Mouse (Mus musculus): ENCODE results near the gene Bzw2. TPM values are rescaled to one million over a fixed set of nuclear protein-coding genes. Genes with fewer than 3 reads are reported as not detected.
A peak's percentile ranks its signal among the peaks of the same experiment; 100 is the strongest.

The Bzw2 gene
- total RNA-seq, 2 experiments from 2014 or later: 18.3 to 19.4 TPM

DNA sequence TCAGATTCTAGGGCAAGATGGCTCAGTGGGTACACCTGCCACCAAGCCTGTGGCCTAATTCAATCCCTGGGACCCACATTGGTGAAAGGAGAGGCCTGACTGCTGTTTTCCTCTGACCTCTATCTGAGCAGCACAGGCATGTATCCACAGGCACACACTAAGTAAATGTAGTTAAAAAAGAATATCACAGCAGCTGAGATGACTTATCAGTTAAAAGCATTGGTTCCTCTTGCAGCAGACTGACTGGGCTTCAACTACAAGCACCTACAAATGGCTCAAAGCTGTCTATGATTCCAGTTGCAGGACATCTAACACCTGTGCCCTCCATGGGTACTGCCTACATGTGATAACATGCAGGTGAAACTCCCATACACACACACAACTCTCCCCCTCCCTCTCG is 69.1 kb downstream of the Bzw2 start:
- no peak for ATAC-seq (replicated peaks; ENCODE audit: low FRiP score, poor library complexity, severe bottlenecking)

DNA sequence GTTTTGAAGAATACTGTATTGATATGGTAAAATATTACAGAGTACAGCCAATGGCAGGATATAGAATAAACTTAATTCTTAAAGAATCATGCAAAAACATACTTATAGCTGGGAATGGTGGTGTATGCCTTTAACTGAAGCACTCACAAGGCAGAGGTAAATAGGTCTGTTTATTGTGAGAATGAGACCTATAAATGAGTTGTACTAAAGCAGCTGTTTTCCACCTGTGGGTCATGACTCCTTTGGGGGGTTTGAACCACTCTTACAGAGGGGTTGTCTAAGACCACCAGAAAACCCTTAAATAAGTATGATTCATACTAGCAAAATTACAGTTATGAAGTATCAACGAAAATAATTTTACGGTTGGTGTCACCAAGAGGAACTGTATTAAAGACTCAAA is 72.5 kb downstream of the Bzw2 start:
- ATAC-seq (replicated peaks; ENCODE audit: low FRiP score, poor library complexity, severe bottlenecking): no peak

DNA sequence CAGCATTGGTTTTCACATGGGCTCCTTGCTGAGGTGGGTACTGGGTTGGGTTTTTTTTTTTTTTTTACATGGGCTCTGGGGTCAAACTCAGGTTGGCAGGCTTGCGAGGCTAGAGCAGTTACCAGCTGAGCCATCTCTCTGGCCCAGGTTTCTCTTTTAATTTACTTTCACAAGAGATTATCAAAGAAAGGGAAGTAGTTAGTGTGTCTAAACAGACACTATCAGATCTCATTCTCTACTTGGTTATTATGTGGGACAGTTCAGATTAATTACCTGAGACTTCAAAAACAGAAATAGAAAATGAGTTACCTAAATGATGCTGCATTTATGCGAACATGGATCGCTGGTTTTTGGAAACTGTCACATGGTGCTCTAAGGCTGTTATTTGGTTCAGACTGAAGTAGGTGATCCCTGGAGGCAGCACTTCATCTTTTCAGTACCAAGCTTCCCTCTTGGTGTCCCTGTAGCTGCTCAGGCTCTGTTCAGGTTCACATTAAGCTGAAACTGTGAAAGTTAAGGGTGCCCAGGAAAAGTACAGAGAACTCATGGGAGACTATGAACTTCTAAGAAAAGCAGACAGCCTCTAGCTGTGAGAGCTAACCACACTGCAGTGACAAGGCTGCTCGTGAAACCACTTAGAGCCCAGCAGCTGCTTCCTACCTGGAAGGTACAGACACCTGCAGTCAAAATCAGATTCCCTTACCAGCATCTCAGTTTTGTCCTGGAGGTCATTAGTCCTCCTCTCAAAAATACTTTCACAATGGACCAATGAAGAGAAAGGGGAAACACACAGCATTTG is 79.6 kb downstream of the Bzw2 start:
- ATAC-seq (replicated peaks; ENCODE audit: low FRiP score, poor library complexity, severe bottlenecking): no peak

DNA sequence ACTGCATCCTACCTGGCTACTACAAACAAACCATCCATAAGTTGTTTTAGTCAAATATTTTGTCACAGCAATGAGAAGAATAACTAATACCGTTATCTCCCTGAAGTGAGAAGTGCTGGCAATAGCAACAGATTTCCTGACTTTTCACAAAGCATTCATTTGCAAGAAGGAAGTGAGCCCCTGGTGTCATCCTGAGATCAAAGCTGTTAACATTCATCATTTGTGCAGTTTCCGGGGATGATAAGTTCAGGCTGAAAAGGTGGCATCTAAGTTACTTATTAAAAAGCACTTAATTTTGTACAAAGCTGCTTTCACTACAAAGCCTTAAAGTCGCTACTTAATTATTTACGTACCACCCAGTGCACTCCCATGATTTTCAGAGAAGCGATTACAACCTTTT is 85.0 kb downstream of the Bzw2 start:
- no peak for ATAC-seq (replicated peaks; ENCODE audit: low FRiP score, poor library complexity, severe bottlenecking)

DNA sequence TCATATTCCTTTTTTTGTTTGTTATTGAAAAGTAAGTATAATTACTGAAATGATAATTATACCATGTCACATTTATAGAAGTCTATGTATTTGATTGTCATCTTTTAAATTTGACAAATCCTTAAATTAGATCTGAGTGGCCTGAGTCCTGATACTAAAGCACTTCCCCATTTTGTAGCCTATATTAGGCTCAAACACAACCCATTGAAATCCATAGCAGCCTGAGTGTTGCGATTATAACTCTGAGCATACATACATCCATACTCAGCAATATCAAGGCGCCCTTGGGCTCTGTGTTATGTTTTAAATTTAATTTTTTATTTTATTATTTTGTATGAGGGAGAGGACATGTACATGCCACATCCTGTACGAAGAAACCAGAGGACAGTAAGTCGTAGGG is 87.6 kb downstream of the Bzw2 start:
- ATAC-seq (replicated peaks; ENCODE audit: low FRiP score, poor library complexity, severe bottlenecking): no peak

DNA sequence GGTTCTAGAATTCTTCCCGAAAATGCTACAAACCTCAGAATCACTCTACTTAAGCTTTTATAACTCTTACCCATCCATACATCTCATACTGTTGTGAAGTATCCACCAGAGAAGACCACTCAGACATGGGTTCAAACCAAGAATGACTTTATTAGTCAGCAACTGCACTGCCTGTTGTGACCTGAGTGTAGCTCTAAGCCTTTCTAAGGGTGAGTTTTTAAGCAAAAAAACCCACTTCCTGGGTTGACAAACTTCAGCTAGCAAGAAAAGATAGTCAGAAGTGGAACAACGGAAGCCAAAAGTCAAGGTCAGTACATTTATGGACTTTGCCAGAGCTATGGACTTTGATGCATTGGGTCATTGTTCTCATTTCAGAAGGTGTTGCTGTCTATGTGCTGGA is 90.3 kb downstream of the Bzw2 start:
- no peak for ATAC-seq (replicated peaks; ENCODE audit: low FRiP score, poor library complexity, severe bottlenecking)

DNA sequence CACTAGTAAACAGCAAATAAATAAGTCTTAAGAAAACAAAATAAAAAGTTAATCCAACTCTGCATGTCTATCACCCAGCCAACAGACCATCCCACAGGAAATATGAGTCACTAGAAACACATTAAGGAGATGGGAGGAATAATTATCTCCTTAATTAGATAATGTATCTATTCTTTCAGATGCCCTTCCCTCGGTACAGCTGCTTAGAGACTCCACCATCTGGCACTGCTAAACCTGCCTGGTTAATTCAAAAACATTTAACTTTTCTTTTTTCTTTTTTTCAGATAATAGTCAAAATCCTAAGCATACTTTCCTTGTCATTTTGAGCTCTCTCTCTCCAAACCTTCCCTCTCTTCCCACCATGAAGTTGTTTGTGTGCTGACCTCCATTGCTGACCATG is 92.0 kb downstream of the Bzw2 start:
- no peak for ATAC-seq (replicated peaks; ENCODE audit: low FRiP score, poor library complexity, severe bottlenecking)

DNA sequence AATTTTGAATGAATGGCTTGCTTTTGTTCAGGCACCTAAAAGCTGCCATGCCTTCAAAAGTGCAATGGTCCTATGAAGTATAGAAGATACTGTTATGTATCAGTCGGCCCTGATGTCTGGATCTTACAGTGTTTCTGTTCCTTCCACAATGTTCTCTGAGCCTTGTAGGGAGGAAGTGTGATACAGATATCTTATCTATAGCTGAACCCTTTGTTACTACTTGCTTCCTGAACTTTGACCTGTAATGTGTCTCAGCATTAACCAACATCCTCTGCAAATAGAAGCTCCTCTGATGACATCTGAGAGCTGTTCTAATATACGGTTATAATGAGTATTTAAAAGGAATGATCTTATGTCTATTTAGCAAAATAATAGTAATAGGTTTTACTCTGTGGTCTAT is 100.2 kb downstream of the Bzw2 start:
- no peak for ATAC-seq (replicated peaks; ENCODE audit: low FRiP score, poor library complexity, severe bottlenecking)

DNA sequence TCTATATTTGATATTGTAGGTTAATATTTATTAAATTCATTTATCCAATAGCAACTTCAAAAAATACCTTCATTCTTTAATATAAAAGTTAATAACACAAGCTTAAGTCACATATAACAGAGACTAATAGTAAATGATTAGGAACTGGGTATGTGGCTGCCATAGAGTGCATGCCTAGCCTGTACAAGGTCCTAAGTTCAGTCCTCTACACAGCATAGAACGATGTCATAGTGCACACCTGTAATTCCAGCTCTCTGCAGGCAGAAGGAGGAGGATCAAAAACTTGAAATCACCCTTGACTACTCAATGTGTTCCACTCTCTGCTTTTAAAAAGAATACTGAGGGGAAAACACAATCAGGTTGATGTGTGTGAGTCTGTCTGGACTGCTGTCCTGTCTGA is 107.6 kb downstream of the Bzw2 start:
- no peak for ATAC-seq (replicated peaks; ENCODE audit: low FRiP score, poor library complexity, severe bottlenecking)

DNA sequence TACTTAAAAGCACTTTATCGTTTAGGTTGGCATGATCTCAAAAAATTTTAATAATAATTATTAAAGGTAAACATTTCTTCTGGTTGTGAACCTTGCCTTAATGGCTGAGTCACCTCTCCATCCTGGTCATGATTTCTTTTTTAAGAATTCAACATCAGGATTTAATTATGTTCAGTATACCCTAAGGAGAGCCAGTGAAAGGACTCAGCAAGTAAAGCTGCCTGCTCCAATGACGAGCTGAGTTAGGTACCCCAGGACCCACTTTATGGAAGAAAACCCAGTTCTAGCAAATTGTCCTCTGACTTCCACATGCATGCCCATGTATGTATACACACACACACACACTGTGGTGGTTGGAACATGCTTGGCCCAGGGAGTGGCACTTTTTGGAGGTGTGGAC is 110.3 kb downstream of the Bzw2 start:
- no peak for ATAC-seq (replicated peaks; ENCODE audit: low FRiP score, poor library complexity, severe bottlenecking)

DNA sequence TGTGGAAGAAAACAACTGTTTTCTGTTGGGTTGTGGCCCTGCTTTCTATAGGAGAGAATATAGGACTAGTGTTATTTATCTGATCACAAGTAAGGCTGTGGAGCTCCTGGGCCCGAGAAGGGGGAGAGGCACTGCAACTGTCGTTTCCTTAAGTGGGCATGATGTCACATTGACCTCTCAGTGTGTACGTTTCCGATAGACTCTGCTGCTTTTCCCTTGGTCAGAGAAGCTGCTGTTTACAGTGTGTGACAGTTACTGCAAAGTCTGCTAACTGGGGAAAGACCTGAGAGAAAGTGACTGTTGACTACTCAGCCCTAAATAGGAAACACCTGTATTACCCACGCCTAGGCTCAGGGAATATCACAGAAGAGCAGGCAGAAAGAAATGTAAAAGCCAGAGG is 111.7 kb downstream of the Bzw2 start:
- ATAC-seq (replicated peaks; ENCODE audit: low FRiP score, poor library complexity, severe bottlenecking): no peak

DNA sequence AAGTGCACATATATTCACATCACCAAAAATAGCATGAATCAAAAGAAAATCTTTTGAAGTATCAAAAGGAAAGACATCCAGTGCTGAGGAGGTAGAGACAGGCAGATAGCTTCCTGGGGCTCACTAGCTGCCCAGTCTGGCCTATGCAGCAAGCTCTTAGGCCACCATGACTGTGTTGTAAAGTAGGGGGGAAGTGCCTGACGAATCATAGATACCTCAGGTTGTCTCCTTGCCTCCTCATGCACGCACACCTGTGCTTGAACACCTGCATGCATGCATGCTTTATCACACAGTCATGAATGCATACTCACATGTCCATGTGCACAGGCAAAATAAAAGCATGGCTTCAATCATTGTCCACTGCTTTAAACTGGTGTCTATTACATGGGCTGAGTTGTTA is 113.2 kb downstream of the Bzw2 start:
- no peak for ATAC-seq (replicated peaks; ENCODE audit: low FRiP score, poor library complexity, severe bottlenecking)

DNA sequence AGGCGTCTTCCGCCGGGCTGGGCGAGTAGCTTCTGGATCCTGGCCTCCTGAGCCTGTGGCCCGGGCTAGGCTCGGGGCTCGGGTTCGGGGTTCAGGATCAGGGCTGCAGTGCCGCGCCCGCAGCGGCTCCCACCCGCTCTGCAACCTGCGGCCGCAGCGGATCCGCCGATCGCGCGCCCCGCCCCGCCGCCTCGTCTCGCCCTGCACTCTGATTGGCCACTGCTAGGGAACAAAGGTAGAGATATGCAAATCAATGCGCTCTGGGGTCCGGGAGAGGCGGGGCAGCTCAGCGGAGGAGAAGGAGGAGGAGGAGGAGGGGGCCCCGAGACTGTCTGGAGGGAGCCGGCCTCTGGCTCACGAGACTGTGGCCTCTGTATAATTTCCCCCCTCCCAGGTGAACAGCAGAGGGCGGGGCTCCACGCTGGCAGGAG is 115.5 kb downstream of the Bzw2 start, which contains the start of gene Tspan13:
Gene Tspan13, minus strand, starts transcription at position 153 of the 431 bp plus-strand sequence.
- ATAC-seq (replicated peaks; ENCODE audit: low FRiP score, poor library complexity, severe bottlenecking): peak; percentile 92

Other genes with a start within 250 kb of the Bzw2 start
- gene Agr3, start 232.5 kb downstream of the Bzw2 start, total RNA-seq (2015; ENCODE audit: low replicate concordance): not detected in 2 replicates
- gene Agr3, start 232.5 kb downstream of the Bzw2 start, total RNA-seq (2017; ENCODE audit: low replicate concordance): not detected in 2 replicates
- not detected in 2 replicates for gene Agr2, start 165.2 kb downstream of the Bzw2 start, total RNA-seq (2015; ENCODE audit: low replicate concordance)
- gene Agr2, start 165.2 kb downstream of the Bzw2 start, total RNA-seq (2017; ENCODE audit: low replicate concordance): not detected in 2 replicates
- 18.8 and 28.4 TPM in 2 replicates for gene Tspan13, start 115.6 kb downstream of the Bzw2 start, total RNA-seq (2015; ENCODE audit: low replicate concordance)
- 15.3 and 17.0 TPM in 2 replicates for gene Tspan13, start 115.6 kb downstream of the Bzw2 start, total RNA-seq (2017; ENCODE audit: low replicate concordance)
- gene Ankmy2, start 966 bp downstream of the Bzw2 start, total RNA-seq (2015; ENCODE audit: low replicate concordance): 3.1 and 4.0 TPM in 2 replicates
- 4.4 and 9.1 TPM in 2 replicates for gene Ankmy2, start 966 bp downstream of the Bzw2 start, total RNA-seq (2017; ENCODE audit: low replicate concordance)
- not detected in 2 replicates for gene Lrrc72, start 95.3 kb upstream of the Bzw2 start, total RNA-seq (2015; ENCODE audit: low replicate concordance)
- not detected in 2 replicates for gene Lrrc72, start 95.3 kb upstream of the Bzw2 start, total RNA-seq (2017; ENCODE audit: low replicate concordance)
- gene Sostdc1, start 156.1 kb upstream of the Bzw2 start, total RNA-seq (2015; ENCODE audit: low replicate concordance): not detected in 2 replicates
- not detected in 2 replicates for gene Sostdc1, start 156.1 kb upstream of the Bzw2 start, total RNA-seq (2017; ENCODE audit: low replicate concordance)
- 1.3 TPM in 1 of 2 replicates, not detected in the other for gene Ispd, start 223.4 kb upstream of the Bzw2 start, total RNA-seq (2015; ENCODE audit: low replicate concordance)
- gene Ispd, start 223.4 kb upstream of the Bzw2 start, total RNA-seq (2017; ENCODE audit: low replicate concordance): 0.28 and 2.0 TPM in 2 replicates
- not detected in 2 replicates for gene D630036H23Rik, start 224.1 kb upstream of the Bzw2 start, total RNA-seq (2015; ENCODE audit: low replicate concordance)
- gene D630036H23Rik, start 224.1 kb upstream of the Bzw2 start, total RNA-seq (2017; ENCODE audit: low replicate concordance): not detected in 2 replicates

Measured in erythroblast, adult 5-6 weeks (primary cell).